Mouse (Mus musculus): Measurements from ENCODE around the gene Map1s. TPM values are rescaled to one million over a fixed set of nuclear protein-coding genes. Genes with fewer than 3 reads are reported as not detected.

Gene Map1s
- polyA plus RNA-seq (2015; fragmentation: Nextera tagmentation; extraction: Ambion mirVana): 56.9 and 63.1 TPM in 2 replicates

GRCm38 (mm10) chr8:70905831-70906736 is at the start of gene Map1s:
TSS of gene Map1s (plus strand) at chr8:70905932.
- H3K36me3 ChIP-seq (ENCODE audit: insufficient read depth, low read length): 0 out of 2 replicates have a peak, but pooled peaks cover 4% of the 10 kb centered on the region
- peak within 1 kb of the TSS; percentile 94 for H3K27ac ChIP-seq (ENCODE audit: low read length)
- H3K9ac ChIP-seq (replicated peaks; ENCODE audit: low read length): peak within 1 kb of the TSS; percentile 91
- H3K27me3 ChIP-seq (ENCODE audit: insufficient read depth, low read length): 0 out of 2 replicates have a peak, but pooled peaks cover 3% of the 10 kb centered on the region
- under 1% methylated on average over 60 of the region's 86 CpGs for WGBS
- peaks cover 15% of the 10 kb centered on the region for H3K4me1 ChIP-seq (ENCODE audit: insufficient read depth, low read length)
- peak; percentile 93 for ATAC-seq (ENCODE audit: low FRiP score, low TSS enrichment)
- peak within 1 kb of the TSS; percentile 76 for H3K4me3 ChIP-seq (ENCODE audit: low read length)
- H3K9me3 ChIP-seq (ENCODE audit: low read length): no peaks in the 10 kb centered on the region
- peak within 1 kb of the TSS; percentile 79 for H3K4me2 ChIP-seq (replicated peaks; ENCODE audit: low read depth, low read length)

GRCm38 (mm10) chr8:70856028-70856427 is 49.7 kb upstream of the Map1s start:
- no peak overlapping the region for H3K4me2 ChIP-seq (replicated peaks; ENCODE audit: low read depth, low read length)
- peaks cover 25% of the 10 kb centered on the region for H3K4me1 ChIP-seq (ENCODE audit: insufficient read depth, low read length)
- ATAC-seq (ENCODE audit: low FRiP score, low TSS enrichment): no peak

GRCm38 (mm10) chr8:70856541-70857197 is 49.1 kb upstream of the Map1s start:
- Histone ChIP-seq H3K9ac (replicated peaks; ENCODE audit: low read length) (peak overlapping the region; percentile 65), H3K4me1 (ENCODE audit: insufficient read depth, low read length) (peaks cover 27% of the 10 kb centered on the region), H3K4me3 (ENCODE audit: low read length) (peak overlapping the region; percentile 54), H3K27me3 (ENCODE audit: insufficient read depth, low read length) (peaks cover 11% of the 10 kb centered on the region), H3K36me3 (ENCODE audit: insufficient read depth, low read length) (no peaks in the 10 kb centered on the region), H3K4me2 (replicated peaks; ENCODE audit: low read depth, low read length) (peak overlapping the region; percentile 92), H3K27ac (ENCODE audit: low read length) (no peak overlapping the region), H3K9me3 (ENCODE audit: low read length) (no peaks in the 10 kb centered on the region)
- peak; percentile 76 for ATAC-seq (ENCODE audit: low FRiP score, low TSS enrichment)
- WGBS: 10% methylated on average over 26 of the region's 33 CpGs

More at GRCm38 (mm10) chr8:70856028-70856427, 49.7 kb upstream of the Map1s start:
- no peaks in the 10 kb centered on the region for H3K9me3 ChIP-seq (ENCODE audit: low read length)
- no peak overlapping the region for H3K4me3 ChIP-seq (ENCODE audit: low read length)
- H3K9ac ChIP-seq (replicated peaks; ENCODE audit: low read length): no peak overlapping the region
- 0 out of 2 replicates have a peak, but pooled peaks cover 5% of the 10 kb centered on the region for H3K27me3 ChIP-seq (ENCODE audit: insufficient read depth, low read length)
- no peaks in the 10 kb centered on the region for H3K36me3 ChIP-seq (ENCODE audit: insufficient read depth, low read length)
- 67% methylated on average over 5 of the region's 5 CpGs for WGBS
- no peak overlapping the region for H3K27ac ChIP-seq (ENCODE audit: low read length)

- H3K4me2 ChIP-seq (replicated peaks; ENCODE audit: low read depth, low read length): no peak overlapping the region
- no peak overlapping the region for H3K27ac ChIP-seq (ENCODE audit: low read length)
- H3K9me3 ChIP-seq (ENCODE audit: low read length): no peaks in the 10 kb centered on the region
- no peak for ATAC-seq (ENCODE audit: low FRiP score, low TSS enrichment)
- peaks cover 28% of the 10 kb centered on the region for H3K4me1 ChIP-seq (ENCODE audit: insufficient read depth, low read length)
- H3K36me3 ChIP-seq (ENCODE audit: insufficient read depth, low read length): no peaks in the 10 kb centered on the region
- H3K27me3 ChIP-seq (ENCODE audit: insufficient read depth, low read length): peaks cover 19% of the 10 kb centered on the region
- H3K9ac ChIP-seq (replicated peaks; ENCODE audit: low read length): no peak overlapping the region
- 15% methylated on average over 4 of the region's 4 CpGs for WGBS
- H3K4me3 ChIP-seq (ENCODE audit: low read length): no peak overlapping the region
Measured at GRCm38 (mm10) chr8:70857516-70857915, 48.2 kb upstream of the Map1s start.

- Histone ChIP-seq H3K9me3 (ENCODE audit: low read length) (no peaks in the 10 kb centered on the region), H3K27me3 (ENCODE audit: insufficient read depth, low read length) (peaks cover 36% of the 10 kb centered on the region), H3K4me1 (ENCODE audit: insufficient read depth, low read length) (peaks cover 45% of the 10 kb centered on the region), H3K27ac (ENCODE audit: low read length) (no peak within 1 kb of the TSS), H3K9ac (replicated peaks; ENCODE audit: low read length) (peak within 1 kb of the TSS; percentile 67), H3K4me2 (replicated peaks; ENCODE audit: low read depth, low read length) (peak within 1 kb of the TSS; percentile 80), H3K36me3 (ENCODE audit: insufficient read depth, low read length) (no peaks in the 10 kb centered on the region), H3K4me3 (ENCODE audit: low read length) (peak within 1 kb of the TSS; percentile 64)
- WGBS: under 1% methylated on average over 55 of the region's 55 CpGs
- ATAC-seq (ENCODE audit: low FRiP score, low TSS enrichment): no peak
Measured at GRCm38 (mm10) chr8:70862824-70863641, 42.7 kb upstream of the Map1s start, which contains the start of gene Kcnn1. TSS of gene Kcnn1 (minus strand) at chr8:70863258.

GRCm38 (mm10) chr8:70863956-70864711 is 41.6 kb upstream of the Map1s start:
- Histone ChIP-seq H3K4me1 (ENCODE audit: insufficient read depth, low read length) (peaks cover 49% of the 10 kb centered on the region), H3K27me3 (ENCODE audit: insufficient read depth, low read length) (peaks cover 36% of the 10 kb centered on the region), H3K4me2 (replicated peaks; ENCODE audit: low read depth, low read length) (peak overlapping the region; percentile 80), H3K9ac (replicated peaks; ENCODE audit: low read length) (peak overlapping the region; percentile 67), H3K27ac (ENCODE audit: low read length) (no peak overlapping the region), H3K4me3 (ENCODE audit: low read length) (peak overlapping the region; percentile 64), H3K36me3 (ENCODE audit: insufficient read depth, low read length) (no peaks in the 10 kb centered on the region), H3K9me3 (ENCODE audit: low read length) (no peaks in the 10 kb centered on the region)
- WGBS: under 1% methylated on average over 46 of the region's 46 CpGs
- no peak for ATAC-seq (ENCODE audit: low FRiP score, low TSS enrichment)

GRCm38 (mm10) chr8:70864712-70865221 is 41.0 kb upstream of the Map1s start:
- peak overlapping the region; percentile 68 for H3K27ac ChIP-seq (ENCODE audit: low read length)
- WGBS: 2% methylated on average over 24 of the region's 24 CpGs
- H3K36me3 ChIP-seq (ENCODE audit: insufficient read depth, low read length): no peaks in the 10 kb centered on the region
- no peaks in the 10 kb centered on the region for H3K9me3 ChIP-seq (ENCODE audit: low read length)
- peaks cover 36% of the 10 kb centered on the region for H3K27me3 ChIP-seq (ENCODE audit: insufficient read depth, low read length)
- H3K9ac ChIP-seq (replicated peaks; ENCODE audit: low read length): peak overlapping the region; percentile 67
- H3K4me2 ChIP-seq (replicated peaks; ENCODE audit: low read depth, low read length): peak overlapping the region; percentile 80
- peak; percentile 11 for ATAC-seq (ENCODE audit: low FRiP score, low TSS enrichment)
- peak overlapping the region; percentile 64 for H3K4me3 ChIP-seq (ENCODE audit: low read length)
- peaks cover 53% of the 10 kb centered on the region for H3K4me1 ChIP-seq (ENCODE audit: insufficient read depth, low read length)

GRCm38 (mm10) chr8:70865350-70866000 is 40.3 kb upstream of the Map1s start:
- WGBS: under 1% methylated on average over 46 of the region's 46 CpGs
- peaks cover 53% of the 10 kb centered on the region for H3K4me1 ChIP-seq (ENCODE audit: insufficient read depth, low read length)
- no peaks in the 10 kb centered on the region for H3K36me3 ChIP-seq (ENCODE audit: insufficient read depth, low read length)

More at GRCm38 (mm10) chr8:70865350-70866000, 40.3 kb upstream of the Map1s start:
- peak overlapping the region; percentile 85 for H3K27ac ChIP-seq (ENCODE audit: low read length)
- H3K4me3 ChIP-seq (ENCODE audit: low read length): peak overlapping the region; percentile 64
- peak overlapping the region; percentile 67 for H3K9ac ChIP-seq (replicated peaks; ENCODE audit: low read length)
- peaks cover 36% of the 10 kb centered on the region for H3K27me3 ChIP-seq (ENCODE audit: insufficient read depth, low read length)
- no peaks in the 10 kb centered on the region for H3K9me3 ChIP-seq (ENCODE audit: low read length)
- peak; percentile 85 for ATAC-seq (ENCODE audit: low FRiP score, low TSS enrichment)
- H3K4me2 ChIP-seq (replicated peaks; ENCODE audit: low read depth, low read length): peak overlapping the region; percentile 80

Measured in kidney, embryonic 16.5 days (tissue).